24 mouse cellular contexts compared by ENCODE assay signal in the genomic region with DNA sequence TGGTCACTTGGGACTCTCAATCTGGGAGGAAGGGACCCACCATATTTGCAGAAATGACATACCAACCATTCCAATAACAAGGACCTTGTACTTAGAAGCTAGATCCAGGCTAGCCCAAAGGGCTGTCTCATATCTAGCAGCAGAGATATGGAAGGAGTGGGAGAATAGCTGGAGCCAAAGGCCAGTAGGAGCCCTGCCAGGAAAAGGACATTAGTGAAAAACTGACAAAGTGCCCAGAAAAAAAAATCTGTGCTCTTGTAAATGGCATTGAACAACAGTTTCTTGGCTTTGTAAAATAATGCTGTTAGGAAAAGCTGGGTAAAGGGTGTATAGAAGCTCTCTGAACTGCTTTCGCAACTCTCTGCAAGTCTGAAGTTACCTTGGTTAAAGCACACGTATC. TPM values are rescaled to one million over a fixed set of nuclear protein-coding genes. Genes with fewer than 3 reads are reported as not detected.
DNase-seq lines count a peak whose midpoint lies in the region.
"Had no signal": no experiment of that assay in that cellular context is flagged by ENCODE, and none has a peak within 500 bp of the region (broad histone marks: within the 10 kb centered on the region; RNA-seq: fewer than 3 reads in every experiment).

No protein-coding gene starts in this region.

- peak; percentile 32 for DNase-seq in adrenal gland, adult 2 months
- DNase-seq in adrenal gland, postnatal 4 days (ENCODE audit: low spot score in 2 of 2) = no peak
- peak; percentile 30 for DNase-seq in adrenal gland, postnatal 14 days
- no peak for DNase-seq in adrenal gland, postnatal 25 days
- DNase-seq in adrenal gland, postnatal 36 days = peak; percentile 29 to 34
- no peak for DNase-seq in heart, postnatal 10 days
- DNase-seq: cerebellum, adult 11 months; cerebellum, adult 18-20 months; cerebellum, adult 8-10 months; cerebellum, adult 9-11 months; cerebellum, postnatal 14 days; cerebellum, postnatal 36 days; embryo, embryonic 11 days had no signal

- intact Hi-C loops in heart, postnatal 10 days (cut with DNase I) = no loop called here

RNA-seq across cellular contexts. Expression of a gene that starts 33.5 kb away (rescaled TPM):
- total RNA-seq in adrenal gland, adult 2 months (2021) = 1 to 10 TPM; 2.0 to 2.5 TPM
- 1.5 and 2.5 TPM in 2 replicates for polyA plus RNA-seq in adrenal gland, adult 2 months (2012; rRNA removed)
- 1 to 10 TPM; 2.1 to 2.4 TPM for total RNA-seq in adrenal gland, postnatal 4 days (2021)
- total RNA-seq in adrenal gland, postnatal 14 days (2021) = 1.2 and 1.5 TPM in 2 replicates
- total RNA-seq in adrenal gland, postnatal 25 days (2021) = 0.33 and 1.5 TPM in 2 replicates
- 1 to 10 TPM in 1 of 2 experiments, under 1 TPM in 1; 0.95 to 1.7 TPM for total RNA-seq in adrenal gland, postnatal 36 days (2021)
- 1 to 10 TPM in 1 of 2 experiments, under 1 TPM in 1; 0.91 to 1.2 TPM for total RNA-seq in heart, postnatal 10 days (2021)
- total RNA-seq: common myeloid progenitor, adult 5-6 weeks; ES-E14; MEL had no signal
- polyA plus RNA-seq: embryonic facial prominence, embryonic 11.5 days; embryonic facial prominence, embryonic 13.5 days; erythroblast, embryonic 14.5 days had no signal

RNA-seq across cellular contexts. Expression of a gene that starts 52.9 kb away (rescaled TPM):
- not detected for total RNA-seq in adrenal gland, adult 2 months (2021)
- polyA plus RNA-seq in adrenal gland, adult 2 months (2012; rRNA removed) = 0.06 TPM in 2 replicates
- not detected for total RNA-seq in adrenal gland, postnatal 4 days (2021)
- not detected in 2 replicates for total RNA-seq in adrenal gland, postnatal 14 days (2021)
- total RNA-seq in adrenal gland, postnatal 25 days (2021) = not detected in 2 replicates
- not detected for total RNA-seq in adrenal gland, postnatal 36 days (2021)
- not detected for total RNA-seq in heart, postnatal 10 days (2021)
- total RNA-seq: common myeloid progenitor, adult 5-6 weeks; MEL had no signal
- polyA plus RNA-seq: C2C12; embryonic facial prominence, embryonic 11.5 days; embryonic facial prominence, embryonic 13.5 days; erythroblast, embryonic 14.5 days; forebrain, embryonic 10.5 days; forebrain, embryonic 12.5 days; forebrain, embryonic 16.5 days; frontal cortex, adult 2 months had no signal

Comparison
In these comparisons a context has a peak if more than half of its experiments do, and no peak if none do; other contexts are left out.
1. DNase-seq: peak in adrenal gland, adult 2 months (single experiment), adrenal gland, postnatal 14 days (single experiment) and adrenal gland, postnatal 36 days (2 of 2); none in adrenal gland, postnatal 4 days (0 of 2), adrenal gland, postnatal 25 days (single experiment) and heart, postnatal 10 days (0 of 2).